Mouse (Mus musculus) cerebellum, adult 18-20 months (tissue): ENCODE measurements around the gene Abr.

Experiments
- DNase-seq, 2 experiments: peaks; one replicate each; pipeline ENCODE4 v3.0.0; 2021

Gene Abr

DNA sequence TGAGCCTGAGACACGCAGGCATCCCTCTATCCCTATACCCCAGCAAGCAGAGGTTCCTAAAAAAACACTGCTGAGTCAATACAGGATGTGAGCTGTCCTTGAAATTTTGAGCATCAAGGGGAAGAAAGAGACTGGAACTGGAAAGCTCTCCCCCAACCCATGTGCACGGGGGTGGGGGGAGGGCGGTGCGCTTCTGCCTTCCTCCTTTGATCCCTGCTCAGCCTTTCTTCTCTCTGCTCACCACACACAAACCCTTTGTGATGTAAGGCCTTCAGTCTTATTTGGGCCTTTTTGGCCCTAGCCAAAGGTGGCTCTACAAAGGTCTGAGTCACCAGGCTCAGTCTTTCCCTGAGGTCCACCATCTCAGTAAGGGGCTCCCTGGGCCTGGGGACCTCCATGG, 59.9 kb downstream of the Abr start:
- DNase-seq = no peak

DNA sequence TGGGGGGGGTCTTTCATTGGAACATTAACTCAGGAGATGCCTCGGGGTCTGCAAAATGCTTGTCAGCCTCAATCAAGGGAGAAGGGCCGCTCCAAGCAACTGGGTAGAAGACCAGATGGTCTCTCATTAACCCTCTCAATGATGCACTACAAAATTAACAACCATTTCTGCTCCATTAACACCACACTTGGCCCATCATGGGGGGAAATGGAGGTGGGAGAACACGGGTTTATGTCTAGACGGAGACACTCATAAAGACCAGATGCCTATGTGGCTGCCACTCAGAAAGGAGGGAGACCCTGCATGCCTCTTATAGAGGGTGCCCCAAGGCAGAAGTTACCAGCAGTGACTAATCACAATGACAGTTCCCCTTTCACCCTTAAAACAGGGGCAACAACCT, 64.3 kb downstream of the Abr start:
- no peak for DNase-seq

DNA sequence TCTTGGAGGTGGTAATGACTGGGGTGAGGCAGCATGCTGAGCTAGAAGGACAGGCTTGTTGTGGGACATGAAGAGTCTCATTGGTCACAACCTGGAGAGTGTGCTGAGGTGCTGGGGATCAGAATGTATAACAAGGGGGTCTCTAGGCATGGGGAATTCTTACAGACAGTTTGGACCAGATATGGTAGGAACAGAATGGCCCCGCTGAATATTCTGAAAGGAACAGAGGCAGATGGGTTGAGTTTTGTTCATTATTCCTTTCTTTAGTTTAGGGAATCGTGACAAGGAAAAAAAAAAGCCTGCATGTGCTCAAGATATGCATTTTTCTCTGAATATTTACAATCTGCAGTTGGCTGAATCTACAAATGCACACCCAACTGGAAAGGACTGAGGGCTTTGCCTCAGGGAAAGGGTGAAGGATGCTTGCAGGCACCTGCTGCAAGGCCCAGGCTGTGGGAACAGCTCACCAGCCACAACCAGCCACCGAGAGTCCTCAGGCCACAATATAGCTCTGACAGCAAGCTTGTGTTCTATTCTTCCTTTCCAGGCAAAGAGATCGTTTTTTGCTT, 73.9 kb downstream of the Abr start:
- no peak for DNase-seq

DNA sequence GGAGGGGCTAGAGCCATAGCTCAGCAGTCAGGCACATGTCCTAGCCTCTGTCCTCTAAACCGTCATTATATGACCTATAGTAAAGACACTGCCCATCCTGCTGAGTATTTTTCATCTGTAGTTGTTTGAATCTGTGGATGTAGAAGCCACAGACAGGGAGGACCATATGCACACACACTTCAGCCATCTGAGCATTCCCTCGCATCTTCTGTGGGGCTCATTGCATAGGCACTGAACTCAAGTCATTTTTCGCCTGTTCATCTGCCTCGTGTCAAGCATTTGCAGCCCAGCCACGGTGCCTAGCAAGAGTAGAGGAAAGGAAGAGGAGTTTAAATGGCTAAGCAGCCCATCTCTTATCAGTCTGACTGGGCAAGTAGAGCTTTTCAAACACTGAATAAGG, 74.7 kb downstream of the Abr start:
- no peak for DNase-seq

DNA sequence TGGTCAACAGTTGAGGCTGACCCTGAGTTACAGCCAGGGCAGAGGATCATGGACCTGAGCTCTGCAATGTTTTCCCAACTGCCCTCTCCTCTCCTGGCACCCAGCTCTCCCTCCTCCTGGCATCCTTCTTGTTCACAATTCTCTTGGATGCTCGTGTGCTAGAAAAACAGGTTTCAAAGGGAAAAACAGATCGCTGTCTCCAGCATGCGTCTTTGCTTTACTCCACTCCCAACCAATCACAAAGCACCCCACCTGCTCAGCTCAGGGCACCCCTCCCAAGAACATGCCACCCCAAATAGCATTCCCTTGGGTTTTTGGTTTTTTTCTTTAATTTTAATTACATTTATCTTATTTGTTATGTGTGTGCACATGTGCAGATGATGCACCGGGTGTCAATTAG, 75.7 kb downstream of the Abr start:
- DNase-seq = no peak

DNA sequence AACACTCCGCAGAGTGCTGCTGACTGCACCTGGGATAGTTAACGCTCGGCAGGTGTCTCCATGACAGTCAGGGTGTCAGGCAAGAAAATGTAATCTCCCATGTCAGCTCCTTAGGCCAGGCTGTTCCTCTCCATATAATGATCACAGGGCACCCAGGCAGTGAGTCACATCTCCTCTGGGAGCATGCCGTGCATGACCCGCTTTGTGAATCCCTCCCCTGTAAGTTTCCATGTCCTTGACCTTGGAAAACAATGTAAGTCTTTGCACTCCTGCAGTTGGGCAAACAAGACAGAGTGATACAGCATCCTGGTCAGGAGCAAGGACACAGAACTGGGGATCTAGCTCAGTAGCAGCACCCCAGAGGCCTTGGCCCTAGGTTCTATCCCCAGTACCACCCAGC, 78.8 kb downstream of the Abr start:
- no peak for DNase-seq

DNA sequence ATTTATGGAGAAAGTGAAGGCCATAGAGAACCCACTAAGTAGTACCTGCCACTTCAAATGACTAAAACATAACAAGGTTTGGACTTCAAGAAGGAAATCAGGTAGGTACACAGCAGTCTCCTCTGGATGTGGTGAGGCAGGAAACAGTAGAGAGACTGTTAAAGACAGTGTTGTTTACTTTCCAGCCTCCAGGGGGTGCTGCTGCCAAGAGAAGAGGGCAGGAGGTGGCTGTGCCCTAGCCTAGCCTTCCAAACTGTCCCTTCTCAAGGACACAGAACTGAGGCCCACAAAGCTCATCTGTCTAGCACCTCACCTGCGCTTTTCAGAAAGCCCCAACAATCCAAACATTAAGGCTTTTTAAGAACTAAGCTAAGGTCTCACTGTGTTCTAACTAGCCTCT, 81.1 kb downstream of the Abr start:
- peak; percentile 69 for DNase-seq

DNA sequence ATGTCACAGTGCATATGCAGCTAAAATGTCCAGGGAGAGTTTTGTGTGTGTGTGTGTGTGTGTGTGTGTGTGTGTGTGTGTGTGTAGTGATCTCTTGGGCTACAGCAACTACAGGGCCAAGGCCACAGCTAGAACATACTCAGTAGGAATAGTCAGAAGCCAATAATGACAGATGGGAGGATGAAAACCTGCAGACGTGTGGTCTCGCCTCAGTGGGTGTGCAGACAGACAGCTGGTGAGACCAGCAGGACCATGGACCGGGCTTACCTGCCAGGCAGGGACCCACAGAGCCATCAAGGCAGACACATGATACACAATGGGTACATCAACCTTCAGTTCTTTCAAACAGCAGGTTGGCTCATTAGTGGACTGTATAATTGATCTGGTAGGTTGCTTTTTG, 84.7 kb downstream of the Abr start:
- peak; percentile 63 to 72 for DNase-seq

DNA sequence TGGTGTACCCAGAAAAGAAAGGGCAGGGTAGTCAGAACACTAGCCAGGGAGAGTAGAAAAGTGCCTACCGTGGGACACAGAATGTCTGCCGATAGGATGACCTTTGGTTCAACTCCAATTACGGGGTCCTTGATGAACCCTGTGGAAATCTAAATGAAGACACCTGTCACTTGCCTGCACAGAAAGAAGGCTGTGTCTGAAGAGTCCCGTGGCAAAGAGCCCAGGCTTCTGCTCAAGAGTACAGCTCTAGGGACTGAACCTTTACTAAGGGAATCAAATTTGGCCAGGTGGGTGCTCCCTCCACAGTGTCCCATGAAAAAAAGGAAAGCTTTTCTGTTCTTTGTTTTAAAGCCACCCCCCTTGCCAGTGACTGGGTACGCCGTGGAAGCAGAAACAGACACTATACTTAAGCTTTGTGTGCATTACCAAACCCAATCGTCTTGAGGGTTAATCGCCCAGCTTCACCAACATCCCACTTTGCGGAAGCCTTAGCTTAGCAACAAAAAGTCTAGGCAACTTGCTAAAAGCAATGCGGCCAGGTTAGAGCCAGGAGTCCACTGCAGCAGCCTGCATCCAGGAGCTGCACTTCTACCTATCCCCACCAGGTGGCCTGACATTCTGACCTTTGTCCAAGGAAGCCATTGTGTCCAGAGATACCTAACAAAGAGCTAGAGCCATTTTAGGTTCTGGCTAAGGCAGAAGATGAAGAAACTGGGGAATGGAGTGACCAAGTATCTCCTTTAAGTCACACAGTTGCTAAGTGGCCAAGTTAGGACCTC, 85.3 kb downstream of the Abr start:
- peak; percentile 29 to 38 for DNase-seq

DNA sequence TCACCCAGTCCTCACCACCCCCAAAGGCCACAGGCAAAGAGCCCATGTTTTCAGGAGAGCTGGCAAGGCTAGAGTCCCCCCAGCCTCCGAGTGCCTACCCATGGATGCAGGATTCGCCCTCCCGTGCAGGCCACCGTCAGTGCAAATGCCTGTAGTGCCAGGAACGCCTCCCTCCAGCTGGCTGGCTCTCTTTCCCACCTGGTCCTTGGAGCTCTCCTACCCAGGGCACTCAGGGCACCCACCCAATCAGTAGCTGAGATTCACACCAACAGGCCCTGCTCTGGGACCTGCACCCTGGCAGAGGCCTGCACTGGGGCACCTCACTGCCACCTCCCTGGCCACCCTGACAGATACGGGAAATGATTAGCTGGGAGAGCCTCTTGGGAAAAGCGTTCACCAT, 90.1 kb downstream of the Abr start:
- no peak for DNase-seq

DNA sequence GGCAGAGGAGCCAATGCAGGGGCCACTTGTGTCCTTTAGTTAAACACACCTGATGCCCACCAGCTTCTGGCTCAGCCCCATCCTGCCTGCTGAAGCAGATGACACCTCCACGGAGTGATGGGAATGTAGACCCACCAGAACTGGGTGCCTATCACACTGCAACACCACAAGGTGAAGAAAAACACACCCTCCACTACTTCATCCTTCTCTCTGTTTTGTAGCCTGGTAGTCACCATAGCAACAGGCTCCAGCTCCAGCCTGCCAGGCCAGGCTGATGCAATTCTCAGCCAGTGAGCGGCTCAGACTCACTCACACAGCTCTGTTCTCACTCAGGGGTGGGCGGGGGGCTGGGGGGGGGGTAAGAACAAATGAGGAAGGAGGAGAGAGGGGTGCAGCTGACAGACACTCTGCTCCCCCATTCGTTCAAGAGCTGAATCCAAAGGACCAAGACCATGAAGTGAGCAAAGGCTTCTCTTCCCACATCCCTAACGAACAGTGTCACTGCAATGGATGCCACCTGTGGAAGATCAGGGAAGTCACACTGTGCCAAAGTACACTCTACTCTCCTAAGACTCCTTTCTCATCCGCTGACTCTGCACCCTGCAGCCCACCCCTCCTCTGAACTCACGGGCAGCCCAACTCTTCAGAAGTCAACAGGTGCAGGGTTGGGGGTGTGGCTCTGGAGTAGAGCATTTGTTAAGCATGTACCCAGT, 91.0 kb downstream of the Abr start:
- DNase-seq = no peak

DNA sequence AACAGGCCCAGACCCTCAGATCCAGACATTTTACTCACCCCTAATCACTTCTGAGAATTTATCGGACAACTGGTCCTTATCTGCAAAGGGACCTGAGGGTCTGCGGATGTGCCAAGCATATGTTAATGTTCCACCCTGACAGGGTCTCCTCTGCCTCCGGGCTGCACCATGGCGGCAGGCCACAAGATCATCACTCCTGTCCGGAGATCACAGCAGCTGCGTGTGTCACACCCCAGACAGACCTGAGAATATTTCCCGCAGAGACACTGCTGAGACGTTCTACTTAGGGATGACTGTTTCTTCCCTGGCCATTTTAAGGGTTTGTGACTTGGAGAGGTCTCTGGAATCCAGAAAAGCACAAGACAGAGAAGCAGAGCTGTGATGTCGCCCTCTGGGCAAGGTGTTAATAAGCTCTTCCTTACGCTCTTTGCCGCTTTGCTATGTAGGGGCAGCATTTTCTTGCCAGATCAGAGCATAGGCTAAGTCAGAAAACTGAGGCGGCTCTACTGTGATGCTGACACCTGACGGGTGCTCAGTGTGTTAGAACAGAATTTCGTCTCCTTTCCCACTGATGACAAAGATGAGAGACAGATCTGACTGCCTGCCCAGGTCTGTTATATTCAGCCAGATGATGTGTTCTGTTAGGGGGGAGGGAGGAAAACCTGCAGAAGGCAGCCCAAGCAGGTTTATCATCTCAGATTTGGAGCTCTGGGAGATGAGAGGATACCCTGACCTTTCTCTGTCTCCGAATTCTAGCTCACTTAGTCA, 91.8 kb downstream of the Abr start:
- DNase-seq = no peak

DNA sequence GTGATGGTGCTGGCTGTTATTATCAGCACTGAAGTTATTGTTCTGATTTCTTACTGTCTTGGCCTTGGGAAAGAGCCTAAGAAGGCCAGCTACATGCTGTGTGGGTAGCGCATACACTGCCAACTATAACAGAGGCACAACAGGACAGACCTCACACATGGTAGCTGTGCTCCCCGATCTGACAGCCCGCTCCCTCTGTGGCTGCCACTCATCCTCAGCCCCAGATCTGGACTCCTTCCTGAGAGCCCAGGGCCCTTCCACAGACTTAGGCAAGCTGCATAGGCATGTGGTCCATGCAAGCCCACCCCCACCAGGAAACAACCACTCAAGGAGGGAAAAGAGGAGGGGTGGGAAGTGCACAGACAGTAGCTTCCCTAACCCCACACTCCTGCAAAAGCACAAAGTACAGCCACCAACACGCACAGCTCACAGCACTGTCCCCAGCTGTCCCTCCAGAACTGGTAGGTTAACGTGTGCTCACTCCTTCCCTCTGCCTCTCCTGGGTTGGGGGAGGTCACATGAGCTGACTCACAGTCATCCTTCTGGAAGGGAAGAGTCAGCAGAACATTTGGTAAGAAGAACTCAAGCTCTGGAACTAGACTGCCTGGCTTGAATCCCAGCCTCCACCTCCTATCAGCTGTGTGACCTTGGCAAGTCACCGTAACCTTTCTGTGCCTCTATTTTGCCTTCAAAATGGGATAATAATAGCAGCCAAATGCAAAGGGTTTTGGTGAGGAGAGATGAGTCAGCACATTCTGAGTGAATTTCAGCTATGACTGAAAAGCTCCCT, 92.6 kb downstream of the Abr start:
- no peak for DNase-seq

DNA sequence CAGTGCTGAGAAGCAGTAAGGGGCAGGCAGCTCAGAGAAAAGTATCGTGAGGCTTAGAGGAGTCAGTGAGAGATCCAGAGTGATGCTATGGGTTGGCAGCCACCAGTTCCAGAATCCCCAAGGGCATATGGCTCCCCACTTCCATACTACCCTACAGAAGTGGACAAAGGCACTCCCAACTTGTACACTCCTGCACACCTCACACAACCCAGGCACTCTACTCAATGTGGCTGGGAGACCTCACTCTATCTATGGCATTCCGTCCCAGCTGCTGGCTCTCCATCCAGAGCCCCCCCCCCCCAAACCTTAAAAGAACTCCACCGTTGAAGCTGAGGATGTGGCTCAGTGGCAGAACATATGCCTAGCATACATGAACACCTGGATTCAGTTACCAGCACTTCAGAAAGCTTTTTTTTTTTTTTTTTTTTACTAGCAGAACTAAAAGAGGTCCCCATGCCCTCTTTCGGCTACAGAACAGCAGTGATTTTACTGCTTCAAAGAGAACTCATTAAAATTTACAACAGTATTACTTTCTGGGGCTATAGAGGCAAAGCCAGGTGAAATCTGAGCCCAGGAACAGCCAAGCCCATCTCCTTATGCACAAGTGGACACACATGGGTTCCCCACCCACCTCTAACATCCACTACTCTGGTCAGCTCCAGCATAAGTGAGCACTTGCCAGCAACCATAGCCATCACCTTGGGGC, 96.3 kb downstream of the Abr start:
- no peak for DNase-seq

DNA sequence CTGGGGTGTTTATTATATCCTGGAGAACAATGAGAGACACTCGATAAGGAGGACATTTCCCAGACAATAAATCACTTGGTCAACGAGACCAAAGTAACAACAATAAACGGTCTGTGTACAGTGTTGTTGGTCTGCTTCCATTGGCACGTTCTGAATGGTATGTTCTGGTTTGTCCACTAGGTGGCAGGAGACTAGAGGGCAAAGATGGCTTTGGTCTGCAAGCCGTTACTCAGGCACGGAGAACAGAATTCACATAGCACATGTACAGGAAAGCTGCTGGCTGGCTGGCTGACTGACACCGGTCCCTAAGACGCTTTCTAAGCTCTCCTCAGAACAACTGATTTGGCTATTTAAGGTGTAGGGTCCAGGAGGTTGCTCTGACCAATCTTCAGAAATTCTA, 97.2 kb downstream of the Abr start:
- DNase-seq = peak; percentile 71 to 75

DNA sequence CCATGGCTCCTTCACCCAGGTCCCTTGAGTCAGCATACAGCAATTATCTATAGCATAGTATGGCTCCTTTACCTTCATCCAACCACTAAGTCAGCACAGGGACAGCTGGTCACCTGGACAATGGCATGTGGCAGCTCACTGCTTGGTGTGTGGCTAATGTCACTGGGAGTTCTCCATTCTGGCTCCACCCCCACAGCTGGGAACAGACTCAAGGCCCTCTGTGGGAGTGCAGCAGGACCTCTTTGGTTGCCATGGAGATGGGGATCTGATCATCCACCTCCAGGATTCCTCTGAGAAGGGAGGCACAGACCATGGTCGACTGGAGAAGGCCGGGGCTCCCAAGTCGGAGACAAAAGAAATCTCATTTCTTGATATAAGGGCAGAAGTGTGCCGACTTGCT, 98.8 kb downstream of the Abr start:
- no peak for DNase-seq

DNA sequence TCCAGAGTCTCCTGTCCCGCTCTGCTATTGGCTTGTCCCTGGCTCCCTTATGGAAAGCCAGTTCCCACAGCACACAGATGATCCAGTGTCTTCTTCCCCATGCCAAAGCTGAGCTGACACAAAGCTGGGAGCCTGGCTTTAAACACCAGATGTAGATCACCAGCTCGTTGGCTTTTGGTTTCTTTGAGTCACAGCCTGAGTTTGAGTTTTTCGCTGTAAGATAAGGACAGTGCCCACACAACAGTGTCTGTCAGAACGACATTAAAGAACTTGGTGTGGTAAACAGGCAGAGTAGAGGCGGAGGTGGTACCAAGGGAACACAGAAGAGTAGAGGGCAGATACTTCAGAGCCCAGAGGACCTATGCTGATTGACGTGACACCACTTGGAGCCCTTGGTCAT, 101.2 kb downstream of the Abr start:
- DNase-seq = no peak

DNA sequence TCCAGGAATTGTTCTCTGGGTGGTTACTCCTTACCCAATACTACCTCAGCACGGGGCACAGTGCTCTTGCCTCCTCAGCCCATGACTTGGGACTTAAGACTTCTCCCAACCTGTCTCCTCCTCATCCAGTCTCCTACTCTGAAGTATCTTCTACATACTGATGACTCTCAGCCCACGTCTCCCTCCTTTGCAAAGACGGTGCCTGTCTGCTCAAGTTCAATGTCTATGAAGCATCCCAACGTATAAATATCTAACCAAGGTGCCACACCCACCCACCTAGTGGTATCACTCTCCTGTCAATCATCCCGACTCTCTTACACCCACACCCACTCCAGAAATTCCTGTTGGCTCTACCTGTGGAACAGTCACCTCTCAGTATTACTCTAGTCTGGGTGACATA, 103.5 kb downstream of the Abr start:
- no peak for DNase-seq

DNA sequence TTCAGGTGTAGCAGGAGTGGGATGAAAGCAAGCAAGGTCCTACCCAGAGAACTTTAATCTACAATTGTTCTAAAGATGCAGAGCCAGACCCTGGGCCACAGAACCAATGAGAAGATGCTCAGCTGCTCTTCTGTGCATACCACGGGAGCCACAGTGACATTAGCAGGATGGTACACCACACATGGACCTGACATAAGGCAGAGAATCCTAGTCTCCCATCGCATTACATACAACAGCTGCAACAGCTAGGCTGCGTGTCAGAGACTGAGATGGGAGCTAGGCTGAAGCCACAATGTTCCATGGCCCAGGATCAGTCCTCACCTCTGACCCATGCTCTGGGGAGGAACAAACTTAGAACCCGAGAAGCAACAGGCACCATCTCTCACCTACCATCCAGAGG, 104.0 kb downstream of the Abr start:
- DNase-seq = no peak

DNA sequence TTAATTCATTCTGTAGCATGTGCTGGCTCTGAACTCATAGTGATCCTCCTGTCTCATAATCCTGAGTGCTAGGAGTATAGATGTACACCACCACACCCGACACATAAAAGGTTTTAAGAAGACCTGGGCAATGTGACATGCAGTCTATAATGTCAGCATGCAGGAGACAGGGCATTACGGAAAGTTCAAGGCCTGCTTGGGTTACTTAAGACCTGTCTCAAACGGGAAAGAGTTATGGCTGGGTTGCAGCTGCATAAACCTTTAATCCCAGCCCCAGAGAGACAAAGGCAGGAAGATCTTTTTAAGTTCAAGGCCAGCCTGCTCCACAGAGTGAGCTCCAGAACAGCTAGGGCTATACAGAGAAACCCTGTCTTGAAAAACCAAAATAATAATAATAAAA, 105.2 kb downstream of the Abr start:
- no peak for DNase-seq

DNA sequence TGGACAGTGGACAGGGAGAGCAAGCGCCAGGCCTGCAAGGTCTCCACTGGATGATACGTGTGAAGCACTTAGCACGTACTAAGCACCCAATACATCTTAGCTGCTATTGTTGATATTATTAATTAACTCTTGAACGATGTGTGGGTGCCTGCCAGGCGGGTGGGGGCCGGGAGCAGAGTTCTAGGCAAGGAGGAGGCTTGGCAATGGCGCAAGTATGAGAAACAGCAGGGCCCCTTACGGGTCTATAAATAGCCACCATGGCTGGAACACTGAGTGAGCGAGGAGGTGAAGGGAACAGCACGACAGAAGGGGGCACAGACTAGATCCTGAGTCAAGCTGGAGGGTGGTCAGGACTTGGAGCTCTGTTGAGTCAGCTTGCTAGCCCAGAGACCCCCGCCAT, 107.0 kb downstream of the Abr start:
- no peak for DNase-seq

DNA sequence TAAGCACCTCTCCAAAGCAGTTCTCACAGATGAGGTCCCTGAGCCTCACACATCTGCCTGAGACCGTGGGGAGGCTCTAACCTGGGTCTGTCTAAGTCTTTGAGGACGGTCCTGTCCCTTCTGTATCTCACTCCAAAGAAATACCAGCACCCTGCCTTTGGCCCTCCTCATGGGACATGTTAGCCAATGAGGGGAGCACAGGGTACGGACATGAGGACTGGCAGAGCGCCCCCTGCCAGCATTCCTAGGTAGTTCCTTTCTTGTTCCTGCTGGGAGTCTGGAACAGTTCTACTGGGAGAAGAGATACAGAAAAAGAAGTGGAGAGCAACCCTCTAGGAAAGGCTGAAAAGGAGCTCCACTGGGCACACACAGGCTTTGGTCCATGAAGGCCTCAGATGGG, 111.1 kb downstream of the Abr start:
- no peak for DNase-seq
